Mouse (Mus musculus): ENCODE data around the gene Sds.

- TF ChIP-seq CTCF (conservative IDR thresholded peaks at IDR 0.05; ENCODE audit: low read length) (no peak), POU5F1 (IDR thresholded peaks at IDR 0.05; ENCODE audit: borderline replicate concordance, low read length) (no peak), NANOG (IDR thresholded peaks at IDR 0.05; ENCODE audit: borderline replicate concordance, low read length) (no peak)
Measured at GRCm38 (mm10) chr5:120477993-120478392, 1.7 kb downstream of the Sds start.

Data from E14TG2a.4 (cell line).